Mouse (Mus musculus): ENCODE results near the gene Hmcn1.

GRCm38 (mm10) chr1:150869189-150869588 is 124.0 kb downstream of the Hmcn1 start:
- TF ChIP-seq POLR2A (IDR thresholded peaks at IDR 0.05; ENCODE audit: insufficient read depth, low read depth, low read length) = no peak
- TF ChIP-seq CTCF (IDR thresholded peaks at IDR 0.05) = no peak
- no peak for TF ChIP-seq EP300 (IDR thresholded peaks at IDR 0.05; ENCODE audit: insufficient read depth, low read depth, low read length)

All from heart, adult 2 months (tissue).